Mouse (Mus musculus) forebrain, embryonic 13.5 days (tissue): ENCODE measurements around the gene Ggn. TPM values are rescaled to one million over a fixed set of nuclear protein-coding genes. Genes with fewer than 3 reads are reported as not detected.

Experiments used
- ATAC-seq: fragments of 200-750 bp; cut with Nextera tagmentation; 2 replicates; pipeline ENCODE4 v1.8.0; 2017
- H3K27ac ChIP-seq: fragments of 300-500 bp; sonication (generic); 2 replicates; pipeline ENCODE4 v1.5.1; 2015; ENCODE audit warnings: inconsistent platforms, mild to moderate bottlenecking, moderate library complexity
- H3K27me3 ChIP-seq: fragments of 300-500 bp; sonication (generic); 2 replicates; pipeline ENCODE4 v1.6.1; 2015; ENCODE audit warnings: mild to moderate bottlenecking, inconsistent platforms
- H3K36me3 ChIP-seq: fragments of 300-500 bp; sonication (generic); 2 replicates; pipeline ENCODE4 v1.6.1; 2015; ENCODE audit warnings: mild to moderate bottlenecking, inconsistent platforms; ENCODE audit not compliant: poor library complexity, severe bottlenecking
- H3K4me1 ChIP-seq: fragments of 300-500 bp; sonication (generic); 2 replicates; pipeline ENCODE4 v1.6.1; 2015; ENCODE audit warnings: inconsistent platforms
- H3K4me2 ChIP-seq: fragments of 300-500 bp; sonication (generic); 2 replicates; pipeline ENCODE4 v1.6.1; 2015; ENCODE audit warnings: inconsistent platforms, mild to moderate bottlenecking, moderate library complexity
- H3K4me3 ChIP-seq: fragments of 300-500 bp; sonication (generic); 2 replicates; pipeline ENCODE4 v1.5.1; 2015; ENCODE audit warnings: mild to moderate bottlenecking, inconsistent platforms
- H3K9ac ChIP-seq: fragments of 300-500 bp; sonication (generic); 2 replicates; pipeline ENCODE4 v1.6.1; 2015; ENCODE audit warnings: mild to moderate bottlenecking, inconsistent platforms
- H3K9me3 ChIP-seq: fragments of 300-500 bp; sonication (generic); replicated peaks from 2 replicates; pipeline ENCODE4 v1.6.1; 2016; ENCODE audit warnings: inconsistent platforms
- WGBS: fragments of 180-500 bp; shearing (Covaris S2); methylation state at CpG from one replicate; pipeline ENCODE4 v1.1.7; 2015; 5-methylcytosine and 5-hydroxymethylcytosine counted together
- polyA plus RNA-seq: library from polyadenylated mRNA; unstranded; fragments of >200 nt; fragmentation: Nextera tagmentation; extraction: Ambion mirVana; gene quantifications from 2 replicates; pipeline ENCODE4 v1.2.1, GENCODE M21; 2015

The Ggn gene
- polyA plus RNA-seq, 1 experiment from 2014 or later: 0.65 TPM

- Histone ChIP-seq H3K9me3 (no peaks in the 10 kb centered on the region), H3K4me2 (no peak overlapping the region)
- no peak for ATAC-seq
Observed at GRCm38 (mm10) chr7:29144006-29144405, 26.0 kb upstream of the Ggn start.

GRCm38 (mm10) chr7:29146625-29147367 lies 23.2 kb upstream of the Ggn start:
- no peaks in the 10 kb centered on the region for H3K9me3 ChIP-seq
- H3K36me3 ChIP-seq: no peaks in the 10 kb centered on the region
- 87% methylated on average over 7 of the region's 7 CpGs for WGBS
- H3K4me3 ChIP-seq: no peak overlapping the region
- H3K9ac ChIP-seq: no peak overlapping the region
- no peak overlapping the region for H3K4me2 ChIP-seq
- no peak for ATAC-seq
- H3K27me3 ChIP-seq: no peaks in the 10 kb centered on the region
- no peaks in the 10 kb centered on the region for H3K4me1 ChIP-seq
- H3K27ac ChIP-seq: no peak overlapping the region

More at GRCm38 (mm10) chr7:29144006-29144405, 26.0 kb upstream of the Ggn start:
- no peaks in the 10 kb centered on the region for H3K36me3 ChIP-seq
- H3K27me3 ChIP-seq: no peaks in the 10 kb centered on the region
- no peaks in the 10 kb centered on the region for H3K4me1 ChIP-seq
- 97% methylated on average over 4 of the region's 4 CpGs for WGBS
- no peak overlapping the region for H3K4me3 ChIP-seq
- no peak overlapping the region for H3K9ac ChIP-seq
- no peak overlapping the region for H3K27ac ChIP-seq

- H3K4me3 ChIP-seq: no peak overlapping the region
- no peak overlapping the region for H3K4me2 ChIP-seq
- H3K9me3 ChIP-seq: no peaks in the 10 kb centered on the region
- H3K27ac ChIP-seq: no peak overlapping the region
- no peaks in the 10 kb centered on the region for H3K36me3 ChIP-seq
- WGBS: 90% methylated on average over 15 of the region's 15 CpGs
- no peak for ATAC-seq
- no peaks in the 10 kb centered on the region for H3K4me1 ChIP-seq
- no peaks in the 10 kb centered on the region for H3K27me3 ChIP-seq
- H3K9ac ChIP-seq: no peak overlapping the region
Observed at GRCm38 (mm10) chr7:29148771-29149170, 21.2 kb upstream of the Ggn start.

GRCm38 (mm10) chr7:29151486-29151885 lies 18.5 kb upstream of the Ggn start:
- no peak overlapping the region for H3K4me3 ChIP-seq
- H3K27me3 ChIP-seq: 0 out of 2 replicates have a peak, but pooled peaks cover 2% of the 10 kb centered on the region
- no peaks in the 10 kb centered on the region for H3K9me3 ChIP-seq
- ATAC-seq: no peak
- H3K4me1 ChIP-seq: peaks cover 9% of the 10 kb centered on the region
- H3K9ac ChIP-seq: no peak overlapping the region
- H3K36me3 ChIP-seq: no peaks in the 10 kb centered on the region
- no peak overlapping the region for H3K4me2 ChIP-seq
- WGBS: 72% methylated on average over 10 of the region's 10 CpGs
- H3K27ac ChIP-seq: no peak overlapping the region

- H3K9me3 ChIP-seq: no peaks in the 10 kb centered on the region
- H3K9ac ChIP-seq: no peak overlapping the region
- 98% methylated on average over 14 of the region's 14 CpGs for WGBS
- H3K27me3 ChIP-seq: peaks cover 17% of the 10 kb centered on the region
- no peaks in the 10 kb centered on the region for H3K36me3 ChIP-seq
- H3K27ac ChIP-seq: no peak overlapping the region
- ATAC-seq: no peak
- H3K4me2 ChIP-seq: no peak overlapping the region
- H3K4me1 ChIP-seq: peaks cover 10% of the 10 kb centered on the region
- H3K4me3 ChIP-seq: no peak overlapping the region
Observed at GRCm38 (mm10) chr7:29154018-29154720, 15.8 kb upstream of the Ggn start.

GRCm38 (mm10) chr7:29155196-29155837 lies 14.7 kb upstream of the Ggn start:
- Histone ChIP-seq H3K4me2 (peak overlapping the region; percentile 98), H3K36me3 (no peaks in the 10 kb centered on the region), H3K27ac (peak overlapping the region; percentile 90), H3K4me1 (peaks cover 10% of the 10 kb centered on the region), H3K27me3 (peaks cover 25% of the 10 kb centered on the region), H3K9ac (peak overlapping the region; percentile 80), H3K9me3 (no peaks in the 10 kb centered on the region), H3K4me3 (peak overlapping the region; percentile 75)
- ATAC-seq: peak; percentile 93
- whole genome bisulfite sequencing: 8% methylated on average over 37 of the region's 37 CpGs

GRCm38 (mm10) chr7:29155838-29156782 lies 13.9 kb upstream of the Ggn start, which contains the start of gene Fam98c:
Gene Fam98c (minus strand): TSS chr7:29156234.
- WGBS: 4% methylated on average over 58 of the region's 68 CpGs
- ATAC-seq: peak; percentile 77
- peaks cover 10% of the 10 kb centered on the region for H3K4me1 ChIP-seq

GRCm38 (mm10) chr7:29158264-29158663 lies 11.7 kb upstream of the Ggn start:
- Histone ChIP-seq H3K4me2 (no peak overlapping the region), H3K4me1 (peaks cover 10% of the 10 kb centered on the region), H3K9ac (no peak overlapping the region), H3K4me3 (no peak overlapping the region), H3K27ac (no peak overlapping the region), H3K27me3 (peaks cover 25% of the 10 kb centered on the region), H3K36me3 (peaks cover 18% of the 10 kb centered on the region), H3K9me3 (no peaks in the 10 kb centered on the region)
- WGBS: 0% methylated on average over 5 of the region's 5 CpGs
- ATAC-seq: no peak

More at GRCm38 (mm10) chr7:29155838-29156782, 13.9 kb upstream of the Ggn start, which contains the start of gene Fam98c:
- peak within 1 kb of the TSS; percentile 80 for H3K9ac ChIP-seq
- H3K27ac ChIP-seq: peak within 1 kb of the TSS; percentile 90
- peaks cover 3% of the 10 kb centered on the region; the same call in 1 of the 2 replicates for H3K36me3 ChIP-seq
- peaks cover 25% of the 10 kb centered on the region for H3K27me3 ChIP-seq
- peak within 1 kb of the TSS; percentile 75 for H3K4me3 ChIP-seq
- peak within 1 kb of the TSS; percentile 98 for H3K4me2 ChIP-seq
- H3K9me3 ChIP-seq: no peaks in the 10 kb centered on the region

GRCm38 (mm10) chr7:29162294-29162693 lies 7.7 kb upstream of the Ggn start:
- 0 out of 2 replicates have a peak, but pooled peaks cover under 1% of the 10 kb centered on the region for H3K4me1 ChIP-seq
- H3K4me2 ChIP-seq: no peak overlapping the region
- no peaks in the 10 kb centered on the region for H3K9me3 ChIP-seq
- H3K4me3 ChIP-seq: no peak overlapping the region
- no peak for ATAC-seq
- H3K36me3 ChIP-seq: peaks cover 22% of the 10 kb centered on the region
- H3K27ac ChIP-seq: no peak overlapping the region
- WGBS: 85% methylated on average over 5 of the region's 5 CpGs
- peaks cover 25% of the 10 kb centered on the region for H3K27me3 ChIP-seq
- H3K9ac ChIP-seq: no peak overlapping the region

GRCm38 (mm10) chr7:29162750-29163525 lies 7.1 kb upstream of the Ggn start:
- H3K27ac ChIP-seq: no peak overlapping the region
- no peaks in the 10 kb centered on the region for H3K9me3 ChIP-seq
- H3K4me1 ChIP-seq: peaks cover 7% of the 10 kb centered on the region
- H3K4me3 ChIP-seq: no peak overlapping the region
- H3K27me3 ChIP-seq: peaks cover 30% of the 10 kb centered on the region
- peaks cover 22% of the 10 kb centered on the region for H3K36me3 ChIP-seq
- H3K9ac ChIP-seq: no peak overlapping the region
- WGBS: 22% methylated on average over 9 of the region's 9 CpGs
- no peak overlapping the region for H3K4me2 ChIP-seq
- ATAC-seq: no peak

GRCm38 (mm10) chr7:29167656-29168055 lies 2.4 kb upstream of the Ggn start:
- peaks cover 35% of the 10 kb centered on the region for H3K27me3 ChIP-seq

More at GRCm38 (mm10) chr7:29167656-29168055, 2.4 kb upstream of the Ggn start:
- ATAC-seq: no peak
- no peaks in the 10 kb centered on the region for H3K9me3 ChIP-seq
- peak overlapping the region; percentile 43 for H3K9ac ChIP-seq
- H3K36me3 ChIP-seq: peaks cover 9% of the 10 kb centered on the region
- H3K27ac ChIP-seq: no peak overlapping the region
- peak overlapping the region; percentile 81 for H3K4me2 ChIP-seq
- 13% methylated on average over 19 of the region's 19 CpGs for WGBS
- peak overlapping the region; percentile 64 for H3K4me3 ChIP-seq
- peaks cover 46% of the 10 kb centered on the region for H3K4me1 ChIP-seq
